Mouse (Mus musculus) liver, adult 2 months (tissue): ENCODE data around the gene Fam241b. TPM values are rescaled to one million over a fixed set of nuclear protein-coding genes. Genes with fewer than 3 reads are reported as not detected.
A peak's percentile ranks its signal among the peaks of the same experiment; 100 is the strongest.
"Not testable (repeated sequence)": the region's sequence is repeated elsewhere in the genome, so short reads cannot be mapped to it uniquely, and the experiment has no call there.

Experiments used
- DNase-seq: peaks from one replicate; pipeline ENCODE4 v3.0.0-alpha.2; 2011; ENCODE audit warnings: low read depth, low spot score; ENCODE audit errors: extremely low read depth
- H3K27ac ChIP-seq: fragments of 200-500 bp; replicated peaks from 2 replicates; pipeline ENCODE4 v1.5.1; 2012; ENCODE audit warnings: low read depth, mild to moderate bottlenecking, control low read depth, inconsistent platforms, low read length; ENCODE audit not compliant: insufficient read depth
- H3K27me3 ChIP-seq: fragments of 200-500 bp; 2 replicates; pipeline ENCODE4 v1.6.1; 2012; ENCODE audit warnings: mild to moderate bottlenecking, moderate library complexity, low read length, inconsistent platforms; ENCODE audit not compliant: control insufficient read depth, insufficient read depth
- H3K36me3 ChIP-seq: fragments of 200-500 bp; 2 replicates; pipeline ENCODE4 v1.6.1; 2012; ENCODE audit warnings: low read length, inconsistent platforms; ENCODE audit not compliant: control insufficient read depth, insufficient read depth
- H3K4me1 ChIP-seq: fragments of 200-500 bp; 2 replicates; pipeline ENCODE4 v1.6.1; 2011; ENCODE audit warnings: low read length; ENCODE audit not compliant: control insufficient read depth, insufficient read depth
- H3K4me3 ChIP-seq: fragments of 200-500 bp; 2 replicates; pipeline ENCODE4 v1.5.1; 2011; ENCODE audit warnings: low read depth, mild to moderate bottlenecking, control low read depth, low read length, moderate library complexity; ENCODE audit not compliant: insufficient read depth
- H3K79me2 ChIP-seq: fragments of 200-500 bp; 2 replicates; pipeline ENCODE4 v1.6.1; 2012; ENCODE audit warnings: inconsistent platforms, mild to moderate bottlenecking, low read length, moderate library complexity; ENCODE audit not compliant: control insufficient read depth, insufficient read depth
- H3K9ac ChIP-seq: fragments of 200-500 bp; 2 replicates; pipeline ENCODE4 v1.6.1; 2012; ENCODE audit warnings: low read depth, mild to moderate bottlenecking, control low read depth, inconsistent platforms, low read length
- CTCF ChIP-seq: fragments of 200-500 bp; IDR thresholded peaks from 2 replicates; pipeline ENCODE4 v1.5.1; 2011; ENCODE audit warnings: low read depth, low read length, control low read depth
- POLR2A ChIP-seq: fragments of 200-500 bp; IDR thresholded peaks from 2 replicates; pipeline ENCODE4 v1.6.1; 2011; ENCODE audit warnings: low read length, control low read depth; ENCODE audit not compliant: insufficient read depth; ENCODE audit errors: extremely low read depth
- WGBS: fragments of 180-500 bp; shearing (Covaris S2); methylation state at CpG from one replicate; pipeline ENCODE4 v1.1.7; 2018; 5-methylcytosine and 5-hydroxymethylcytosine counted together
- polyA plus RNA-seq: library from polyadenylated mRNA; depleted of rRNA; stranded (reverse); fragments of >200 nt; gene quantifications from 2 replicates; pipeline ENCODE4 v1.2.3, GENCODE M21; 2012
- total RNA-seq: library from RNA; depleted of rRNA; stranded (reverse); fragments of >200 nt; gene quantifications from 2 replicates; pipeline ENCODE4 v1.2.3, GENCODE M21; 2014

The Fam241b gene
- total and polyA plus RNA-seq, 2 experiments = 3.6 to 3.9 TPM

GRCm38 (mm10) chr10:62076248-62077134 lies 67.2 kb downstream of the Fam241b start:
- Histone ChIP-seq H3K4me3 (no peak overlapping the region), H3K27me3 (no peaks in the 10 kb centered on the region), H3K9ac (no peak overlapping the region), H3K4me1 (no peaks in the 10 kb centered on the region), H3K36me3 (no peaks in the 10 kb centered on the region), H3K27ac (no peak overlapping the region), H3K79me2 (no peaks in the 10 kb centered on the region)
- TF ChIP-seq CTCF (no peak), POLR2A (no peak)
- WGBS = 51% methylated on average over 11 of the region's 11 CpGs
- DNase-seq = no peak

GRCm38 (mm10) chr10:62071346-62071745 lies 72.4 kb downstream of the Fam241b start:
- not testable (repeated sequence) for H3K4me3 ChIP-seq, DNase-seq, H3K79me2 ChIP-seq, H3K27me3 ChIP-seq, H3K9ac ChIP-seq, H3K36me3 ChIP-seq, H3K4me1 ChIP-seq, H3K27ac ChIP-seq
- 85% methylated on average over 14 of the region's 14 CpGs for WGBS

- no peaks in the 10 kb centered on the region for H3K4me1 ChIP-seq
- no peak overlapping the region for H3K9ac ChIP-seq
- H3K4me3 ChIP-seq = no peak overlapping the region
- 50% methylated on average over 8 of the region's 8 CpGs for WGBS
- H3K79me2 ChIP-seq = no peaks in the 10 kb centered on the region
- TF ChIP-seq POLR2A (no peak), CTCF (no peak)
- no peak overlapping the region for H3K27ac ChIP-seq
- peak; percentile 5 for DNase-seq
- H3K27me3 ChIP-seq = no peaks in the 10 kb centered on the region
- no peaks in the 10 kb centered on the region for H3K36me3 ChIP-seq
These were observed 73.1 kb downstream of the Fam241b start for GRCm38 (mm10) chr10:62070636-62071035.

- H3K27ac ChIP-seq = no peak overlapping the region
- TF ChIP-seq POLR2A = no peak
- TF ChIP-seq CTCF = no peak
- H3K9ac ChIP-seq = no peak overlapping the region
- no peak for DNase-seq
- H3K36me3 ChIP-seq = no peaks in the 10 kb centered on the region
- WGBS = 93% methylated on average over 3 of the region's 3 CpGs
- no peaks in the 10 kb centered on the region for H3K4me1 ChIP-seq
- H3K79me2 ChIP-seq = no peaks in the 10 kb centered on the region
- no peak overlapping the region for H3K4me3 ChIP-seq
- H3K27me3 ChIP-seq = no peaks in the 10 kb centered on the region
These were observed 73.8 kb downstream of the Fam241b start for GRCm38 (mm10) chr10:62069946-62070345.

- Histone ChIP-seq H3K36me3 (no peaks in the 10 kb centered on the region), H3K27ac (no peak overlapping the region), H3K79me2 (no peaks in the 10 kb centered on the region), H3K27me3 (no peaks in the 10 kb centered on the region), H3K9ac (no peak overlapping the region), H3K4me3 (no peak overlapping the region), H3K4me1 (no peaks in the 10 kb centered on the region)
- DNase-seq = no peak
- 67% methylated on average over 7 of the region's 7 CpGs for WGBS
- TF ChIP-seq POLR2A (no peak), CTCF (no peak)
These were observed 74.3 kb downstream of the Fam241b start for GRCm38 (mm10) chr10:62069398-62069797.

GRCm38 (mm10) chr10:62068532-62068931 lies 75.2 kb downstream of the Fam241b start:
- TF ChIP-seq CTCF (no peak), POLR2A (no peak)

More at GRCm38 (mm10) chr10:62068532-62068931, 75.2 kb downstream of the Fam241b start:
- no peaks in the 10 kb centered on the region for H3K36me3 ChIP-seq
- no peak overlapping the region for H3K9ac ChIP-seq
- WGBS = 86% methylated on average over 9 of the region's 9 CpGs
- H3K4me3 ChIP-seq = no peak overlapping the region
- no peak for DNase-seq
- no peaks in the 10 kb centered on the region for H3K27me3 ChIP-seq
- H3K27ac ChIP-seq = no peak overlapping the region
- H3K79me2 ChIP-seq = no peaks in the 10 kb centered on the region
- H3K4me1 ChIP-seq = no peaks in the 10 kb centered on the region
